Mouse (Mus musculus) megakaryocyte, embryonic 14.5 days (primary cell): Measurements from ENCODE around the gene Mrpl52.

Experiments
- FLI1 ChIP-seq: IDR thresholded peaks from 2 replicates; pipeline ENCODE4 v1.6.1; 2012; ENCODE audit warnings: low read length, inconsistent platforms, mixed read lengths
- GATA1 ChIP-seq: IDR thresholded peaks from 3 replicates; pipeline ENCODE4 v1.6.1; 2012; ENCODE audit warnings: mixed read lengths, low read length, inconsistent platforms, borderline replicate concordance

GRCm38 (mm10) chr14:54472671-54473070, 46.0 kb downstream of the Mrpl52 start:
- no peak for TF ChIP-seq GATA1
- TF ChIP-seq FLI1 = no peak
